Mouse (Mus musculus): ENCODE measurements at regions not wholly inside any gene's neighbourhood (a gene's known extent, or its start where the extent isn't known, plus 50 kb on each side); places are given as distances from the start of the nearest gene placed in this dataset.

DNA sequence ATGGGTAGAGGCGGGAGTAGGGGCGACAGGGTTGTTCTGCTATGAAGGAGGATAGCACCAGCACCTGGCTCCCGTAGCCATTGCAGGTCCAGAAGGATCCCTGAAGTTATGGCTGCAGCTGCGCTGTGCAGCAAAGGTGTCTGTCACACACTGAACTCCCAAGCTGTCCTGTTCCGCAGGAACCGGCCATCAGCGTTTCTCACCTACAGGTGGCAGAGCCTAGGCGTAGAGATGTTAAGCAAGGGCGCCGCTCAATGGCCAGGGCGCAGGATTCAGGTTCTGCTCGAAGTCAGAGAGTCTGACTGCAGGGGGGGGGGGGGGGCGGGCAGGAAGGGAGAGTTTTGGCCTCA is 154.6 kb upstream of the Gm12830 start:
- TF ChIP-seq CTCF (conservative IDR thresholded peaks at IDR 0.05 in 1 of 2, IDR thresholded peaks at IDR 0.05 in 1 of 2; ENCODE audit: low read depth in 2 of 2, low read length in 2 of 2): no peak
- no peak for TF ChIP-seq POLR2A (IDR thresholded peaks at IDR 0.05; ENCODE audit: low read depth, low read length)
- no peak for TF ChIP-seq GABPA (IDR thresholded peaks at IDR 0.05; ENCODE audit: insufficient replicate concordance, low read depth, low read length)
- no peak for TF ChIP-seq JUND (conservative IDR thresholded peaks at IDR 0.05; ENCODE audit: low read depth, low read length)
- TF ChIP-seq KAT2A (IDR thresholded peaks at IDR 0.05; ENCODE audit: insufficient replicate concordance, low read length): no peak
- TF ChIP-seq MEF2A (IDR thresholded peaks at IDR 0.05; ENCODE audit: borderline replicate concordance, low read depth, low read length): no peak
- no peak for TF ChIP-seq USF1 (IDR thresholded peaks at IDR 0.05; ENCODE audit: low read depth, low read length)
- TF ChIP-seq IRF4 (IDR thresholded peaks at IDR 0.05; ENCODE audit: low read depth, low read length): no peak
- TF ChIP-seq E2F4 (IDR thresholded peaks at IDR 0.05; ENCODE audit: insufficient replicate concordance, low read depth, low read length): no peak
- TF ChIP-seq CHD1 (IDR thresholded peaks at IDR 0.05; ENCODE audit: low read depth, low read length): no peak
- TF ChIP-seq EP300 (IDR thresholded peaks at IDR 0.05; ENCODE audit: low read length): no peak
